Mouse (Mus musculus) adrenal gland, postnatal 36 days (tissue): Measurements from ENCODE around the gene Agtr2. TPM values are rescaled to one million over a fixed set of nuclear protein-coding genes. Genes with fewer than 3 reads are reported as not detected.
"Not testable (repeated sequence)": the region's sequence is repeated elsewhere in the genome, so short reads cannot be mapped to it uniquely, and the experiment has no call there.

ENCODE experiments used
- DNase-seq, 2 experiments: peaks; one replicate each; pipeline ENCODE4 v3.0.0; 2021; ENCODE audit warnings: mixed read lengths in 1 of 2
- long read RNA-seq, 2 experiments: library from polyadenylated mRNA; stranded (forward); transcript quantifications; one replicate each; pipeline ENCODE4 v2.0.0; 2021; ENCODE audit warnings: borderline sequencing depth in 2 of 2
- total RNA-seq, 2 experiments: library from RNA; stranded (reverse); gene quantifications; 2 replicates each; pipeline ENCODE4 v1.2.3; 2021

Agtr2 gene
- 10 to 100 TPM; 30.7 to 31.9 TPM for total RNA-seq
- long read RNA-seq, experiment 1, transcript Agtr2-201 (3 exons, 3,283 nt) = major isoform, 5 of 10 reads
- long read RNA-seq, experiment 1, partial matches to known transcripts = 0 of 10 reads
- long read RNA-seq, experiment 1, other reads (novel, unspliced or antisense) = 5 of 10 reads
- long read RNA-seq, experiment 2, transcript Agtr2-201 (3 exons, 3,283 nt) = major isoform, 10 of 13 reads
- long read RNA-seq, experiment 2, partial matches to known transcripts = 0 of 13 reads
- long read RNA-seq, experiment 2, other reads (novel, unspliced or antisense) = 2 of 13 reads

DNA sequence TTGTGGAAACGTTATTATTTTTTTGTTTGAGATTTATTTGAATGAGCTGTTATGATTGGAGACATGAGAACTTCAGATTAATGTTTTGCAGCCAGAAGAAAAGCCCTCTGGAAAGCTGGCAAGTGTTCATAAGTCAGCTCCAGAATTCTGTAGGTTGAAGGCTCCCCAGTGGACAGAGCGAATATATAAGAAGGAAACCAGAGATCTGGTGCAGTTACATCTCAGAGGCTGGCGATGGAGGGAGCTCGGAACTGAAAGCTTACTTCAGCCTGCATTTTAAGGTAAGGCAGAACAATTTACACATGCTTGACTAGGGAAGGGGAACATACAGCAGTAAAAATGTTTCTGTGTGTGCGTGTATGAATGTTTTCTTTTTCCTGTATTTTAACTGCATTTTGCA lies at the start of gene Agtr2:
TSS of gene Agtr2 (plus strand) at position 131 of the 400 bp plus-strand sequence.
- DNase-seq = no peak

DNA sequence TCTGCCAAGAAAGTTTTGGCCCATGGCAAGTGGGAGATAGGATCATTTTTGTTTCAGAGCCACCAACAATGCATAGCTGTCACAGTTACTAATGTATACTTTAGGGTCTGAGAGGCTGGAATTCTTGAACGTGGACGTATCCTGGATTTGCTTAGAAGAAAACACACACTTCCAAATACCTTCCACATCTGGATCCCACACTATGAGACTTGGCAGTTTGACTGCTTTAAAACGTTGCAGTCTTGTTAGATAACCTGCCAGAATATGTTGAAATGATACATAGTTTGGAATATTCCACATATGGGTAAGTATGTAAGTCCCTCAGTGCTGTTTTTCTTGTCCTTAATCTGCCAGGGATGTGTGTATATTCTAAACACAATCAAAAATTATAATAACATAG lies 31.8 kb upstream of the Agtr2 start:
- no peak for DNase-seq

DNA sequence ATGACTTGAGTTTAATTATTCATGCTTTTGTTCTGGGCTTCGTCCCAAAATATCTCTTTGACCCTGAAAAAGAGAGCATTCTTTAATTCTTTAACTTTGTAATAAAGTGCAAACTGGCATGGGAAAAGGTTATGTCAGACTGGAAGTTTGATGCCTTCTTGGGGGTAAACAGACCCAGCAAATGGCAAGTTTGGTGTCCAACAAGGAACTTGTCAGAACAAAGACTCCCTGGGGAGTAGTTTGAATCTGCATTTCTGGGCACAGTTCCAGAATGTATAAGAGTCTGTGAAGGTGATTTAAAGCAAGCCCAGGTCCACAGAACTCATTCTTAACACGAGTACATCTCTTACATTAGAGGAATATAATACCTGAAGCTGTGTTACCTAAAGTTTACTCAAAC lies 3.8 kb downstream of the Agtr2 start:
- DNase-seq = no peak

DNA sequence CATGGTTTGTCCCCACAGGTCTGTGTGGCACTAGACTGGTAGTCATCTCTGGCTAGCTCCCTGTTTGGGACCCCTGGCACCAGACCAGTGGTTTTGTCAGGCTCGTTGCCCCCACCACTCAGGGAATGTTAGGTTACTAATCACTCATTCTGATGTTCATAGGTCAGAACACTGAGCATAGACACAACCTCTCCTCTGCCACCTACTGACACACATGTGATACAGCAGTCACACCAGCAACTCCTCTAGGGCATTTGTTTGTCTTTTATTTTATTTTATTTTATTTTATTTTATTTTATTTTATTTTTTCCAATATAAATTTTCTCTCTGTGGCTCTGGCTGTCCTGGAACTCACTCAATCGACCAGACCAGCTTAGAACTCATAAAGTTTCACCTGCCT lies 15.9 kb downstream of the Agtr2 start:
- DNase-seq = no peak

DNA sequence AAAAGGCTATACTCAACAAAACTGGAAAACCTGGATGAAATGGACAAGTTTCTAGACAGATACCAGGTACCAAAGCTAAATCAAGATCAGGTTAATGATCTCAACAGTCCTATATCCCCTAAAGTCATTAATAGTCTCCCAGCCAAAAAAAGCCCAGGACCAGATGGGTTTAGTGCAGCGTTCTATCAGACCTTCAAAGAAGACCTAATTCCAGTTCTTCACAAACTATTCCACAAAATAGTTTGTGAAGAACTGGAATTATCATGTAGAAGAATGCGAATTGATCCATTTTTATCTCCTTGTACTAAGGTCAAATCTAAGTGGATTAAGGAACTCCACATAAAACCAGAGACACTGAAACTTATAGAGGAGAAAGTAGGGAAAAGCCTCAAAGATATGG lies 23.0 kb downstream of the Agtr2 start:
- not testable (repeated sequence) for DNase-seq

DNA sequence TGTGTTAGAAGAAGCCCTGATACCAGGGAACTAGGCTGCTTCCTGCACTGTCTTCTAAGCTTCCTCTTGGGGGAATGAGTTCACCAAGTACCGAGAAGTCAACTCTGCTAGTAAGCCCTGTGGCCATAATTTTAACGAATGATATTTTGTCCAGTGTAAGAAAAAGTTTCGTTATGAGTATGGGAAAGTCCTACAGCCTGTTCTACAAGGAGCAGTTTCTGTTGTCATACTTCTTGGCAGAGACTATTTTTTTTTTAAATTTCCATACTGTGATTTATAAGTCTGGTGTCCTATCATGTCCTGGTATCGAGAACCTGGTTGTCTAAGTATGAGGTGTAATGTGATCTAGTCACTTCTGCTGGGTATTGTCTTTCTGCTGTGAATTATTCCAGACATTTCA lies 38.2 kb downstream of the Agtr2 start:
- DNase-seq = no peak

Other genes starting within 250 kb of the Agtr2 start
- under 1 TPM; 0.49 to 0.96 TPM for gene Slc6a14, start 230.4 kb downstream of the Agtr2 start, total RNA-seq